Mouse (Mus musculus): ENCODE measurements around the gene Prg2. TPM values are rescaled to one million over a fixed set of nuclear protein-coding genes. Genes with fewer than 3 reads are reported as not detected.

Gene Prg2
- polyA plus RNA-seq, 1 experiment from 2014 or later = 0.68 TPM

GRCm38 (mm10) chr2:84955435-84955834, 24.8 kb upstream of the Prg2 start:
- H3K4me3 ChIP-seq (ENCODE audit: low read length) = no peak overlapping the region
- H3K36me3 ChIP-seq (ENCODE audit: control insufficient read depth, insufficient read depth) = peaks cover 28% of the 10 kb centered on the region

GRCm38 (mm10) chr2:84956274-84956673, 24.0 kb upstream of the Prg2 start:
- WGBS = 55% methylated on average over 5 of the region's 5 CpGs

More at GRCm38 (mm10) chr2:84955435-84955834, 24.8 kb upstream of the Prg2 start:
- WGBS = 82% methylated on average over 9 of the region's 9 CpGs
- H3K27me3 ChIP-seq (ENCODE audit: control insufficient read depth, insufficient read depth, low read length) = no peaks in the 10 kb centered on the region
- no peaks in the 10 kb centered on the region for H3K4me1 ChIP-seq (ENCODE audit: control insufficient read depth, insufficient read depth, low read length)
- H3K4me2 ChIP-seq (ENCODE audit: low read depth, low read length) = no peak overlapping the region
- H3K27ac ChIP-seq (ENCODE audit: low read length) = no peak overlapping the region
- no peaks in the 10 kb centered on the region for H3K9me3 ChIP-seq (replicated peaks; ENCODE audit: control insufficient read depth, low read length)
- H3K9ac ChIP-seq (ENCODE audit: low read length) = no peak overlapping the region
- no peak for ATAC-seq (replicated peaks; ENCODE audit: extremely low read depth, insufficient read depth, low FRiP score)

GRCm38 (mm10) chr2:84958588-84959264, 21.5 kb upstream of the Prg2 start:
- no peak overlapping the region for H3K4me2 ChIP-seq (ENCODE audit: low read depth, low read length)
- no peak overlapping the region for H3K9ac ChIP-seq (ENCODE audit: low read length)
- ATAC-seq (replicated peaks; ENCODE audit: extremely low read depth, insufficient read depth, low FRiP score) = no peak
- H3K4me1 ChIP-seq (ENCODE audit: control insufficient read depth, insufficient read depth, low read length) = no peaks in the 10 kb centered on the region
- 83% methylated on average over 11 of the region's 11 CpGs for WGBS
- no peaks in the 10 kb centered on the region for H3K9me3 ChIP-seq (replicated peaks; ENCODE audit: control insufficient read depth, low read length)
- H3K27ac ChIP-seq (ENCODE audit: low read length) = no peak overlapping the region
- no peak overlapping the region for H3K4me3 ChIP-seq (ENCODE audit: low read length)
- H3K36me3 ChIP-seq (ENCODE audit: control insufficient read depth, insufficient read depth) = peaks cover 17% of the 10 kb centered on the region
- no peaks in the 10 kb centered on the region for H3K27me3 ChIP-seq (ENCODE audit: control insufficient read depth, insufficient read depth, low read length)

More at GRCm38 (mm10) chr2:84956274-84956673, 24.0 kb upstream of the Prg2 start:
- no peak overlapping the region for H3K9ac ChIP-seq (ENCODE audit: low read length)
- H3K27me3 ChIP-seq (ENCODE audit: control insufficient read depth, insufficient read depth, low read length) = no peaks in the 10 kb centered on the region
- H3K9me3 ChIP-seq (replicated peaks; ENCODE audit: control insufficient read depth, low read length) = no peaks in the 10 kb centered on the region
- no peaks in the 10 kb centered on the region for H3K4me1 ChIP-seq (ENCODE audit: control insufficient read depth, insufficient read depth, low read length)
- peaks cover 23% of the 10 kb centered on the region for H3K36me3 ChIP-seq (ENCODE audit: control insufficient read depth, insufficient read depth)
- no peak for ATAC-seq (replicated peaks; ENCODE audit: extremely low read depth, insufficient read depth, low FRiP score)
- H3K4me3 ChIP-seq (ENCODE audit: low read length) = no peak overlapping the region
- H3K27ac ChIP-seq (ENCODE audit: low read length) = no peak overlapping the region
- H3K4me2 ChIP-seq (ENCODE audit: low read depth, low read length) = no peak overlapping the region

GRCm38 (mm10) chr2:84961300-84961699, 19.0 kb upstream of the Prg2 start:
- ATAC-seq (replicated peaks; ENCODE audit: extremely low read depth, insufficient read depth, low FRiP score) = peak; percentile 59
- peak overlapping the region; percentile 65; the same call in 1 of the 2 replicates for H3K27ac ChIP-seq (ENCODE audit: low read length)

DNA sequence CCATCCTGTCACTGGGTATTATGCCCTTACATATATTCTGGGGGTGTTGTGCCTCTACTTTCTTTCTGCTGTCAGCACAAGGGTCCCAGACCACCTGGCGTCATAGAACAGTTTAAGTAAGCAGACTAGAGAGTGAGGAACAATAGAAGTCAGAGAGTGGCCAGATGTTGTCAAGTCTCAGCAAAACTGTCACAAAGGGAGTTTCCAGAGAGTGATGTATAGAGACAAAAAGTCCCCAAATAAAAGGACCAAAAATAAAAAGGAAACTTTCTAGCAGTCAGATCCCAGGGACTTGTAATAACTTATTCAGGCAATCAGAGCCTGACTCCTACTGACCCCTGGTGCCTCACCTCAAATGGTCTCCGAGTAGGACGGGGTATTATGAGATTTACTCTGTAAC, 18.4 kb upstream of the Prg2 start:
- no peaks in the 10 kb centered on the region for H3K27me3 ChIP-seq (ENCODE audit: control insufficient read depth, insufficient read depth, low read length)
- ATAC-seq (replicated peaks; ENCODE audit: extremely low read depth, insufficient read depth, low FRiP score) = no peak
- no peak overlapping the region for H3K4me2 ChIP-seq (ENCODE audit: low read depth, low read length)
- H3K9ac ChIP-seq (ENCODE audit: low read length) = no peak overlapping the region
- no peaks in the 10 kb centered on the region for H3K9me3 ChIP-seq (replicated peaks; ENCODE audit: control insufficient read depth, low read length)
- peaks cover 7% of the 10 kb centered on the region; the same call in 1 of the 2 replicates for H3K36me3 ChIP-seq (ENCODE audit: control insufficient read depth, insufficient read depth)
- H3K4me3 ChIP-seq (ENCODE audit: low read length) = no peak overlapping the region
- H3K4me1 ChIP-seq (ENCODE audit: control insufficient read depth, insufficient read depth, low read length) = no peaks in the 10 kb centered on the region
- 82% methylated on average over 3 of the region's 3 CpGs for WGBS
- H3K27ac ChIP-seq (ENCODE audit: low read length) = no peak overlapping the region

More at GRCm38 (mm10) chr2:84961300-84961699, 19.0 kb upstream of the Prg2 start:
- 52% methylated on average over 2 of the region's 2 CpGs for WGBS
- H3K9me3 ChIP-seq (replicated peaks; ENCODE audit: control insufficient read depth, low read length) = no peaks in the 10 kb centered on the region
- no peaks in the 10 kb centered on the region for H3K4me1 ChIP-seq (ENCODE audit: control insufficient read depth, insufficient read depth, low read length)
- no peak overlapping the region for H3K9ac ChIP-seq (ENCODE audit: low read length)
- H3K27me3 ChIP-seq (ENCODE audit: control insufficient read depth, insufficient read depth, low read length) = no peaks in the 10 kb centered on the region
- H3K4me2 ChIP-seq (ENCODE audit: low read depth, low read length) = no peak overlapping the region
- peaks cover 9% of the 10 kb centered on the region; the same call in 1 of the 2 replicates for H3K36me3 ChIP-seq (ENCODE audit: control insufficient read depth, insufficient read depth)
- no peak overlapping the region for H3K4me3 ChIP-seq (ENCODE audit: low read length)

DNA sequence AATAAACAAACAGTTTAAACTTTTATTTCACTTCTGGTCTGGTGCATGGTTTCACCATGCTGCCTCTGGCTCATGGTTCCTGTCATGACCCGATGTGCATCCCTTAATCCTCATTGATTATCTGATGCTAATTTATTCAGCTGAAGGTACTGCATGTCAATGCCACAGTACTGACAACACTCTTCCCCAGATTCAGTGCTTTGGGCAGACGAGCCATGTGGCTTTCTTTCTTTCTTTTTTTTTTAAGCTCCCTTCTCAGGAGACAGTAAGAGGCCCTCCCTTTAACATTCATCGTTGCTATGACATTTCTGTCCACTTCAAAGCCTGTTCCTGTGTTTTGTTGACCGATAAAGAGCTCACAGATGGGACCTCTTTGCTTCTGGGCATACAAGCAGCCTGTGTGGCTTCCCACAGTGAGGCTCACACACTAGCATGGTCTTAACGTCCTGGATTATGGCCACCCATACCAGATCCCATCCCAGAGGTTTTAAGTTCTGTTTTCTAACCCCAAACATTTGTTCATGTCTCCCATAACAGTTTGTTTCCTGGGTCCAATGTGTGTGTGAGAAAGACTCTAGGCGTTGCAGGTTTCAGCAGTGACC, 17.3 kb upstream of the Prg2 start:
- Histone ChIP-seq H3K27me3 (ENCODE audit: control insufficient read depth, insufficient read depth, low read length) (no peaks in the 10 kb centered on the region), H3K27ac (ENCODE audit: low read length) (no peak overlapping the region), H3K4me2 (ENCODE audit: low read depth, low read length) (no peak overlapping the region), H3K4me1 (ENCODE audit: control insufficient read depth, insufficient read depth, low read length) (no peaks in the 10 kb centered on the region), H3K36me3 (ENCODE audit: control insufficient read depth, insufficient read depth) (no peaks in the 10 kb centered on the region), H3K9ac (ENCODE audit: low read length) (no peak overlapping the region), H3K4me3 (ENCODE audit: low read length) (no peak overlapping the region), H3K9me3 (replicated peaks; ENCODE audit: control insufficient read depth, low read length) (no peaks in the 10 kb centered on the region)
- ATAC-seq (replicated peaks; ENCODE audit: extremely low read depth, insufficient read depth, low FRiP score) = no peak
- WGBS = 40% methylated on average over 6 of the region's 6 CpGs

GRCm38 (mm10) chr2:84964111-84964801, 16.0 kb upstream of the Prg2 start:
- Histone ChIP-seq H3K27ac (ENCODE audit: low read length) (no peak overlapping the region), H3K4me1 (ENCODE audit: control insufficient read depth, insufficient read depth, low read length) (no peaks in the 10 kb centered on the region), H3K4me2 (ENCODE audit: low read depth, low read length) (no peak overlapping the region), H3K9ac (ENCODE audit: low read length) (no peak overlapping the region), H3K9me3 (replicated peaks; ENCODE audit: control insufficient read depth, low read length) (no peaks in the 10 kb centered on the region), H3K27me3 (ENCODE audit: control insufficient read depth, insufficient read depth, low read length) (no peaks in the 10 kb centered on the region), H3K36me3 (ENCODE audit: control insufficient read depth, insufficient read depth) (no peaks in the 10 kb centered on the region), H3K4me3 (ENCODE audit: low read length) (no peak overlapping the region)
- ATAC-seq (replicated peaks; ENCODE audit: extremely low read depth, insufficient read depth, low FRiP score) = no peak
- 83% methylated on average over 7 of the region's 7 CpGs for WGBS

DNA sequence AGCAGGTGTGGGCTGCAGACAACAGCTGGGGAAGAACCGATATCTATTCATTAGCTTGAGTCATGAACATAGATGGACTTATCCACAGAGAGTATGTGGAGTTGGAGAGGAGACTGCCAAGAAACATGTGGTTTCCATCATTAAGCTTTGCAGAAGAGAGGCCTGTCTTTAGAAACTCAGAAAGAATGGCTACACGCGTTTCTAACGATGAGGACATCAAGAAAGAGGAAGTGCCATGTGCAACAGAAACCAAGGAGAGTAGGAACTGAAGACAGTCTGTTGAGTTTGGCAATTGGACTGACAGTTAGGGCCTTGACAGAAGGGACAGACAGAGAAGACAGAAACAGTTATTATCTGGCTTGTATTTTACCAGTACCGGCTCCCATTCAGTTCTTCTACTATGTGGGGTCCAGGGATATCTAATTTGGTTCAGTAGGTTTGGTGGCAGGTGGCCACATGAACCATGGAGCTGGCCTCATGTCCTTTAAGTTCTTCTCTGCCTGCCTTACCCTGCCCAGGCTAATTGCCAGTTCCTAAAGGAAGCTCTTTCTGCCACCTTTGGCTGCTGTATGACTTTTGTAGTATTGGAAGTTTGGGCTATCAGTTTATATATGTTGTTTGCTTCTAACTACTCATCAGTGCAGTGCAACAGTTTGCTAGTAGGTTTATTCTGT, 12.8 kb upstream of the Prg2 start:
- WGBS = 72% methylated on average over 5 of the region's 5 CpGs
- H3K4me2 ChIP-seq (ENCODE audit: low read depth, low read length) = no peak overlapping the region
- H3K4me3 ChIP-seq (ENCODE audit: low read length) = no peak overlapping the region
- no peaks in the 10 kb centered on the region for H3K27me3 ChIP-seq (ENCODE audit: control insufficient read depth, insufficient read depth, low read length)
- no peak overlapping the region for H3K9ac ChIP-seq (ENCODE audit: low read length)
- H3K4me1 ChIP-seq (ENCODE audit: control insufficient read depth, insufficient read depth, low read length) = no peaks in the 10 kb centered on the region
- H3K27ac ChIP-seq (ENCODE audit: low read length) = no peak overlapping the region
- H3K9me3 ChIP-seq (replicated peaks; ENCODE audit: control insufficient read depth, low read length) = no peaks in the 10 kb centered on the region
- H3K36me3 ChIP-seq (ENCODE audit: control insufficient read depth, insufficient read depth) = no peaks in the 10 kb centered on the region
- ATAC-seq (replicated peaks; ENCODE audit: extremely low read depth, insufficient read depth, low FRiP score) = no peak

Data from heart, embryonic 16.5 days (tissue).